Mouse (Mus musculus) heart, postnatal 0 days (tissue): ENCODE data around the gene Rasip1.

Source experiments
- CTCF ChIP-seq: IDR thresholded peaks from 2 replicates; pipeline ENCODE4 v1.5.1; 2016; ENCODE audit warnings: antibody characterized with exemption, control low read depth, low read depth
- EP300 ChIP-seq: IDR thresholded peaks from 2 replicates; pipeline ENCODE4 v1.6.1; 2016; ENCODE audit warnings: antibody characterized with exemption, low read depth

GRCm38 (mm10) chr7:45678513-45678912, 51.2 kb downstream of the Rasip1 start:
- TF ChIP-seq CTCF (no peak), EP300 (no peak)
